Mouse (Mus musculus): ENCODE results near the gene Speg. TPM values are rescaled to one million over a fixed set of nuclear protein-coding genes. Genes with fewer than 3 reads are reported as not detected.
A peak's percentile ranks its signal among the peaks of the same experiment; 100 is the strongest.

Speg gene
- polyA plus RNA-seq, 1 experiment from 2014 or later = 20.3 TPM

DNA sequence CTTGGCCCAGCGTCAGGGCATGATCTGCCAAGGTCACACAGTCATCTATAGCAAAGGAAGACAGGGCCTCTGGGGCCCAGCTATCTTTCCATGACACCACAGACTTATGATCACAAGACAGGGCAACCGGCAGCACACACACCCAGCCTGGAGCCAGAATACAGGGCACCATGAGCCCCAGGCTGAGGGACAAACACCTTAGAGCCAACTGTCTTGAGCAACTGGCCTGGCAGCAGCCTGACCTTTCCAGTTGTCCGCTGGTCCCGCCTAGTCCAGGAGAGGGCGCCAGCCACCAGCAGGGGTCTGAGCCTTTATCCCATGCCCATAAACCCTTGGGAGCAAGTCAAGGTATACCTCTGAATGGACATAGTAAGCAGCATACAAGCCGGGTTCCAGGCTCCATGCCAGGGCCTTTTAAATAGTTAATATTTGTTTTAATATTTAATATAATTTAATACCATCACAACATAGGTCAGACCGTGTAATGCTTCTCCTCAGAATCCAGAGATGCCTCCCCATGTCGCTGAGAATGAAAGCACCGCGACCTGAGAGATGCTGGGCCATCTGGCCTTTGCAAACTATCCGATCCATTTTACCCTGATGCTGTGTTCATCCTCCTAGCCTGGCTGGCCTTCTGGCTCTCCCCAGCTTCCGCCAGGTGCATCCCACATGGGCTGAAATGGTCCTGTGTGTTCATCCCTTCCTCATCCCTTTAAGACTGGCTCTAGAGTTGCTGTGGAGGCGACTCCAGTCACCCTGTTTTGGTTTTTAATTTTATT lies 3.6 kb upstream of the Speg start:
- Histone ChIP-seq H3K4me3 (ENCODE audit: low read depth, low read length) (no peak overlapping the region), H3K4me2 (ENCODE audit: low read depth, low read length) (no peak overlapping the region), H3K9me3 (ENCODE audit: control insufficient read depth, low read length) (no peaks in the 10 kb centered on the region), H3K36me3 (ENCODE audit: control insufficient read depth, insufficient read depth, low read length) (no peaks in the 10 kb centered on the region), H3K27ac (replicated peaks; ENCODE audit: low read depth, low read length) (no peak overlapping the region), H3K9ac (ENCODE audit: low read depth, low read length) (no peak overlapping the region), H3K4me1 (ENCODE audit: control insufficient read depth, insufficient read depth, low read length) (peaks cover 10% of the 10 kb centered on the region), H3K27me3 (replicated peaks; ENCODE audit: control insufficient read depth, insufficient read depth, low read length) (peaks cover 15% of the 10 kb centered on the region; the same call in 1 of the 2 replicates)
- 51% methylated on average over 13 of the region's 13 CpGs for WGBS
- ATAC-seq (ENCODE audit: low read depth) (peak; percentile 31; the same call in 1 of the 2 replicates), DNase-seq (ENCODE audit: low spot score) (no peak)

DNA sequence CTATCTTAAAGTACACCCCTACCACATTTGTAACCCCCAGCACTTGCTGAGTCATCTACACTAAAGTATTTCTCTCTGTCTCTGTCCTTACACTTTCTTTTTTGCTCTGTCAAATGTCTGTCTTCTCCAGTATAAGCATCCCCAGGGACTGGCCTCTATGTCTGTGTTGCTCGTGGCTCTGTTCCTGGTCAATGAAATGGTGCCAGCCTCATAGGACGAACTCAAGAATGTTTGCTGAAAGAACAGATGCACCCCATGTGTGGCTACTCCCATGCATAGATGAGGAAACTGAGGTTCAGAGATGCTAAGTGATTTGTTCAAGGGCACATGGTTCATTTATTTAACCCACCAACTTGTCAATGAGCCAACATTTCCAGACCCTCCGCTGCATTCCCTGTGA lies 2.6 kb upstream of the Speg start:
- Histone ChIP-seq H3K27ac (replicated peaks; ENCODE audit: low read depth, low read length) (no peak overlapping the region), H3K9me3 (ENCODE audit: control insufficient read depth, low read length) (no peaks in the 10 kb centered on the region), H3K36me3 (ENCODE audit: control insufficient read depth, insufficient read depth, low read length) (no peaks in the 10 kb centered on the region), H3K4me3 (ENCODE audit: low read depth, low read length) (no peak overlapping the region), H3K4me1 (ENCODE audit: control insufficient read depth, insufficient read depth, low read length) (peaks cover 10% of the 10 kb centered on the region), H3K9ac (ENCODE audit: low read depth, low read length) (no peak overlapping the region), H3K27me3 (replicated peaks; ENCODE audit: control insufficient read depth, insufficient read depth, low read length) (peaks cover 15% of the 10 kb centered on the region; the same call in 1 of the 2 replicates), H3K4me2 (ENCODE audit: low read depth, low read length) (no peak overlapping the region)
- ATAC-seq (ENCODE audit: low read depth) = no peak
- DNase-seq (ENCODE audit: low spot score) = no peak
- WGBS = 60% methylated on average over 3 of the region's 3 CpGs

DNA sequence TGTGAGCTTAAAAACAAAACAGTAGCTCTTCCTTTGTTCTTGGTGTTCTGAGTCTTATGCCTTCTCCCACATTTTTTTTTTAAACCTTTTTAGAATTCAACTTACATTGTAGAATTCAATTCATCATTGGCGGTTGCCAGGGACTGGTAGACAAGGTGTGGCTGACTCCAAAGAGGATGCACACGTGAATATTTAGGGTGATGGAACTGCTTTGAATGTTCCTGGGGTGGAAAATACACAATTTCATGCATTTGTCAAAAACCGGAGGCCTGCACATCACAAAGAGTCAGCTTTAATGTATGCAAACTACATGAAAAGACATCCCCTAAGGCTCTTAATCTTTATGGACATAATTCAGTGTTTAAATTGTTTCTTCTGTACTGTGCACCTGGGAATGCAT lies 1.8 kb upstream of the Speg start:
- no peak for ATAC-seq (ENCODE audit: low read depth)
- H3K4me1 ChIP-seq (ENCODE audit: control insufficient read depth, insufficient read depth, low read length) = peaks cover 10% of the 10 kb centered on the region
- H3K4me2 ChIP-seq (ENCODE audit: low read depth, low read length) = no peak overlapping the region
- 43% methylated on average over 3 of the region's 3 CpGs for WGBS
- no peak overlapping the region for H3K4me3 ChIP-seq (ENCODE audit: low read depth, low read length)
- H3K27me3 ChIP-seq (replicated peaks; ENCODE audit: control insufficient read depth, insufficient read depth, low read length) = peaks cover 15% of the 10 kb centered on the region; the same call in 1 of the 2 replicates
- H3K27ac ChIP-seq (replicated peaks; ENCODE audit: low read depth, low read length) = no peak overlapping the region
- H3K36me3 ChIP-seq (ENCODE audit: control insufficient read depth, insufficient read depth, low read length) = no peaks in the 10 kb centered on the region
- no peak for DNase-seq (ENCODE audit: low spot score)
- H3K9ac ChIP-seq (ENCODE audit: low read depth, low read length) = no peak overlapping the region
- no peaks in the 10 kb centered on the region for H3K9me3 ChIP-seq (ENCODE audit: control insufficient read depth, low read length)

DNA sequence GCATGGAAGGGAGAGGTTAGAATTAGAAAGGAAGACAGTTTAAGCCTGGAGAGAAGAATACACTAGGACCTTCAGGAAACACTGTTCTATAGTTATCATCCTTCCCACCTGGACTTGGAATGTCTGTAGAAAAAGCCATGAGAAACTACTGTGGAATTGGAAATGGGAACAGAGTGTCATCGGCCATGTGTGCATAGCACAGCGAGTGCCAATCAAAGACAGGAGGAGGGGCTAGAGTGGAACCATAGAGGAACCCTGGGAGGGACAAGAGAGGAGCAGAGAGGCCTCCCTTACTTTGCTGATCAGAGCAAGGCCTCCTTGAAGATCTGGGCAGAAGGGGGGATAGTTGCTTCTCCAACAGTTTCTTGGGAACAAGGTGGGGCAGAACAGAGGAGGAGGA lies 4.1 kb downstream of the Speg start:
- 64% methylated on average over 2 of the region's 2 CpGs for WGBS
- Histone ChIP-seq H3K4me1 (ENCODE audit: control insufficient read depth, insufficient read depth, low read length) (peaks cover 10% of the 10 kb centered on the region), H3K4me2 (ENCODE audit: low read depth, low read length) (no peak overlapping the region), H3K4me3 (ENCODE audit: low read depth, low read length) (no peak overlapping the region), H3K27me3 (replicated peaks; ENCODE audit: control insufficient read depth, insufficient read depth, low read length) (peaks cover 10% of the 10 kb centered on the region; the same call in 1 of the 2 replicates), H3K9me3 (ENCODE audit: control insufficient read depth, low read length) (no peaks in the 10 kb centered on the region), H3K36me3 (ENCODE audit: control insufficient read depth, insufficient read depth, low read length) (no peaks in the 10 kb centered on the region), H3K27ac (replicated peaks; ENCODE audit: low read depth, low read length) (no peak overlapping the region), H3K9ac (ENCODE audit: low read depth, low read length) (no peak overlapping the region)
- ATAC-seq (ENCODE audit: low read depth) (no peak), DNase-seq (ENCODE audit: low spot score) (no peak)

DNA sequence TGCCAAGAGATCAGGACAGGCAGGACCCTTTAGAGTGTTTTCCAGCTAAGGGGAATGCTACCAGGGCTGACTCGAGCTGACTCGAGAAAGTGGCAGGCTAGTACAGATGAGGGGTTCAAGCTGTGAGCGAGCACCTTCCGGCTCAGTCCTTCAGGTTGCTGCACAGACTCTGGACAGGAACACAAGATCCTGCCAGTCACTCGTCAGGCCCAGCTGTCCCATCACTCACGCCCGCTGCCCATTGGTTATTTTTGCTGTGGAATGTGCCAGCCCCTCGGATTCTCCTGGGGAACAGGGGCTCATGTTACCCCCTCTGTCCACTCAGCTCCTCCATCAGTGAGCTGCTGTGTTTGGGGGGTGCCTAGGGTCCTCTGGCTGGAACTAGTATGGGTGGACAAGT lies 4.8 kb downstream of the Speg start:
- Histone ChIP-seq H3K27me3 (replicated peaks; ENCODE audit: control insufficient read depth, insufficient read depth, low read length) (0 out of 2 replicates have a peak, but pooled peaks cover 10% of the 10 kb centered on the region), H3K27ac (replicated peaks; ENCODE audit: low read depth, low read length) (no peak overlapping the region), H3K9ac (ENCODE audit: low read depth, low read length) (no peak overlapping the region), H3K9me3 (ENCODE audit: control insufficient read depth, low read length) (no peaks in the 10 kb centered on the region), H3K4me1 (ENCODE audit: control insufficient read depth, insufficient read depth, low read length) (peaks cover 7% of the 10 kb centered on the region), H3K36me3 (ENCODE audit: control insufficient read depth, insufficient read depth, low read length) (no peaks in the 10 kb centered on the region), H3K4me2 (ENCODE audit: low read depth, low read length) (no peak overlapping the region), H3K4me3 (ENCODE audit: low read depth, low read length) (no peak overlapping the region)
- DNase-seq (ENCODE audit: low spot score) = peak; percentile 61
- 45% methylated on average over 8 of the region's 8 CpGs for WGBS
- ATAC-seq (ENCODE audit: low read depth) = no peak; the same call in 1 of the 2 replicates

DNA sequence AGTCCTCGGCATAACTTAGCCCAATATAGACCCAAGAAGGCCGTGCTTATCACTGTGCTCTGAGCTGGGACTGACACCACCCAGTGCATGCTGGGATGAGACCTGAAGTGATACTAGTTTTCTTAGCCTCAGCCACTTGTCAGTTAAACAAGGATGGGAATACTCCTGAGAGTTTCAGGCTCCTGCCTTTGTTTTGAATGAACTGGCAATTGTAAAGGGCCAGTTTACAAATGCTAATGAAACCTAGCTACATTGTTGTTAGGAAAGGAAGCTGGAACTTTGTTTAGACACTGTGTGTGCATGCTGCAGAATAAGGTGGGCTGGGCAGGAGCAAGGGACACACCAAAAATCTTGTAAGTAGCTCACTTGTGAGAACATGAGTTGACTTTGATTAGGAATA lies 5.9 kb downstream of the Speg start:
- H3K4me3 ChIP-seq (ENCODE audit: low read depth, low read length) = no peak overlapping the region
- H3K9ac ChIP-seq (ENCODE audit: low read depth, low read length) = no peak overlapping the region
- H3K4me1 ChIP-seq (ENCODE audit: control insufficient read depth, insufficient read depth, low read length) = peaks cover 4% of the 10 kb centered on the region
- H3K27ac ChIP-seq (replicated peaks; ENCODE audit: low read depth, low read length) = no peak overlapping the region
- DNase-seq (ENCODE audit: low spot score) = no peak
- H3K36me3 ChIP-seq (ENCODE audit: control insufficient read depth, insufficient read depth, low read length) = no peaks in the 10 kb centered on the region
- H3K27me3 ChIP-seq (replicated peaks; ENCODE audit: control insufficient read depth, insufficient read depth, low read length) = peaks cover 5% of the 10 kb centered on the region; the same call in 1 of the 2 replicates
- peak overlapping the region; percentile 91 for H3K4me2 ChIP-seq (ENCODE audit: low read depth, low read length)
- no peaks in the 10 kb centered on the region for H3K9me3 ChIP-seq (ENCODE audit: control insufficient read depth, low read length)
- 51% methylated on average over 2 of the region's 2 CpGs for WGBS
- ATAC-seq (ENCODE audit: low read depth) = no peak

DNA sequence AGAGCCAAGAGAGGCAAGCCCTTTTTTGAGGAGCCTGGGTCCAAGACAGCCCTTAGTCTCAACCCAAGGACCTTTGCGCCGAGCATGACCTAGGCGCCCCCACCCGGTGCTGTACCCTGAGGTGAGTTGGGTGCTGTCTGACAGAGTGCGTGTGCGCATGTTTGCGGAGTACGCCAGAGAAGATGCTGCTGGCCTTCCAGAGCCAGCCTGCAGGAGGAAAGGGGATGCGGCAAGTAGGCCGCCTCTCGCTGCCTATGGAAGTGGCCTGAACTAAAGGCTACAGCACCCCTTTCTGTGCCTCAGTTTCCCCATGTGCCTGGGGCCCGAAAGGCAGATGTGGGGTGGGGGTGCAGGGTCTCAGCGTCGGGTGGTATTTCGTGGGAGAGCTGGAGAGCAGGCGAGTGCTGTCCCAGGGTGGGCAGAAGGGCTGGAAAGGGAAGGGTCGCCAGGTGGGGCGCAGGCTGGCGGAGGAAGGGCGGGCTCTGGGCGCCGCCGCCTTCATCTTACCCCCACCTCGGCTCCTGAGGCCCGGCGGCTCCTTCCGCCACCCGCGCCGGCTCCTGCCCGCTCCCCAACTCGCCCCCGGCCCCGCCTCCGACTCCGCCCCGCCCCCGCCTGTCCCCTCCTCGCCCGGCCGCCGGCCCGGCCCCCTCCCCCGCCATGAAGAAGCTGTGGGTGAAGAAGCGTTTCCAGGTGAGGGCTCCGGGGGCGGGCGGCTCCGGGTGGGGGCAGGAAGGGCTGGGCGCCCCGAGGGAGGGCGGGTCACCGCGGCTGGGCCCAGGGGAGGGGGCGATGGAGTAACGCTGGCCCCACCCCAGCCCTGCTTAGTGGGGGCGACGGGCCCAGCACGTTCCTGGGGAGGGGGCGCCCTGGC lies 6.6 kb downstream of the Speg start:
- peak overlapping the region; percentile 73 for H3K4me3 ChIP-seq (ENCODE audit: low read depth, low read length)
- peaks cover 4% of the 10 kb centered on the region for H3K4me1 ChIP-seq (ENCODE audit: control insufficient read depth, insufficient read depth, low read length)
- 3% methylated on average over 19 of the region's 60 CpGs for WGBS
- ATAC-seq (ENCODE audit: low read depth) = peak; percentile 68
- no peaks in the 10 kb centered on the region for H3K9me3 ChIP-seq (ENCODE audit: control insufficient read depth, low read length)
- H3K27ac ChIP-seq (replicated peaks; ENCODE audit: low read depth, low read length) = peak overlapping the region; percentile 72
- DNase-seq (ENCODE audit: low spot score) = peak; percentile 65
- no peaks in the 10 kb centered on the region for H3K36me3 ChIP-seq (ENCODE audit: control insufficient read depth, insufficient read depth, low read length)
- peak overlapping the region; percentile 91 for H3K4me2 ChIP-seq (ENCODE audit: low read depth, low read length)
- H3K9ac ChIP-seq (ENCODE audit: low read depth, low read length) = peak overlapping the region; percentile 82
- H3K27me3 ChIP-seq (replicated peaks; ENCODE audit: control insufficient read depth, insufficient read depth, low read length) = peaks cover 12% of the 10 kb centered on the region

DNA sequence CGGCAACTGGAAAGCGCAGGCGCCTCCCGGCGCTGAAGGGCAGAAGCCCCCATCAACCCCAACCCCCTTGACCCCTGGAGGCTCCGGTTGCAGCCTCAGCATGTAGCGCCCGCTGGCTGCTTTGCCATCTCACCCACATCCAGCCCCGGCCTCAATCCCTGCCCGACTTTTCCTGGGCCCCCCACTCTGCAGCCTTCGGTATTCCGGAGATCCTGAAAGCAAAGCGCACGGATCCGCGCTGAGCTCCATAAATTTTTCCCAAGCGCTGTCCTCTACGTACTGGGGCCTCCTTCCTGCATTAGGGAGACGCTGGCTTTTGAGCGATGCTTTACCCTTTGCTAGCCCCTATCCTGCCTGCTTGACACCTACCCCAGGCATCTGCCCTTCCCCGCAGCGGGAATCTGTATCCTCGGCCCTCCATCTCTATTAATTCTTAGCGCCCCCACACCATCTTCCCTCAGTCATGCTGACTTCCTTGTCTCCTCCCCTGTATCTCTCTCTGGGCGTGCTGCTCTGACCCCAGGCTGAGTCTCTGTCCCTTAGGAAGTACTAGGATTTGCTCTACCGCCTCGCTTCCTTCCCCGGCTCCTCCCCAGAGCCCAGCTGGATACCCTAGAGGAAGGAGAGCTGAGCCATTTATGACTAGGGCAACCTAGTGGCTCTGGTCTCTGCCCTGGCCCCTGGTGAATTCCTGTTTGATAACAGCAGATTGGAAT lies 7.4 kb downstream of the Speg start:
- WGBS = under 1% methylated on average over 23 of the region's 28 CpGs
- ATAC-seq (ENCODE audit: low read depth) = peak; percentile 17; the same call in 1 of the 2 replicates
- Histone ChIP-seq H3K36me3 (ENCODE audit: control insufficient read depth, insufficient read depth, low read length) (no peaks in the 10 kb centered on the region), H3K27ac (replicated peaks; ENCODE audit: low read depth, low read length) (peak overlapping the region; percentile 72), H3K4me2 (ENCODE audit: low read depth, low read length) (peak overlapping the region; percentile 91), H3K4me1 (ENCODE audit: control insufficient read depth, insufficient read depth, low read length) (peaks cover 5% of the 10 kb centered on the region), H3K9ac (ENCODE audit: low read depth, low read length) (peak overlapping the region; percentile 82), H3K27me3 (replicated peaks; ENCODE audit: control insufficient read depth, insufficient read depth, low read length) (peaks cover 20% of the 10 kb centered on the region), H3K4me3 (ENCODE audit: low read depth, low read length) (peak overlapping the region; percentile 73), H3K9me3 (ENCODE audit: control insufficient read depth, low read length) (no peaks in the 10 kb centered on the region)
- DNase-seq (ENCODE audit: low spot score) = no peak
